Mouse (Mus musculus) heart, adult 2 months (tissue): Measurements from ENCODE around the gene Rbfox2. TPM values are rescaled to one million over a fixed set of nuclear protein-coding genes. Genes with fewer than 3 reads are reported as not detected.
A peak's percentile ranks its signal among the peaks of the same experiment; 100 is the strongest.

ENCODE experiments used
- DNase-seq, 2 experiments: peaks; one replicate each; pipeline ENCODE4 v3.0.0; 2021
- H3K27ac ChIP-seq: fragments of 200-600 bp; 2 replicates; pipeline ENCODE4 v1.8.1; 2022
- H3K27me3 ChIP-seq: fragments of 200-500 bp; 2 replicates; pipeline ENCODE4 v1.6.1; 2012; ENCODE audit warnings: mild to moderate bottlenecking, low read length, inconsistent platforms, mixed read lengths; ENCODE audit not compliant: control insufficient read depth, insufficient read depth
- H3K36me3 ChIP-seq: fragments of 200-500 bp; 2 replicates; pipeline ENCODE4 v1.6.1; 2012; ENCODE audit warnings: low read length, inconsistent platforms; ENCODE audit not compliant: control insufficient read depth, insufficient read depth
- H3K4me1 ChIP-seq: fragments of 200-500 bp; 2 replicates; pipeline ENCODE4 v1.6.1; 2011; ENCODE audit warnings: low read length; ENCODE audit not compliant: control insufficient read depth, insufficient read depth
- H3K4me3 ChIP-seq: fragments of 200-600 bp; 2 replicates; pipeline ENCODE4 v1.8.1; 2022
- H3K79me2 ChIP-seq: fragments of 200-500 bp; replicated peaks from 2 replicates; pipeline ENCODE4 v1.6.1; 2012; ENCODE audit warnings: mild to moderate bottlenecking, inconsistent platforms, low read length, moderate library complexity, mixed read lengths; ENCODE audit not compliant: control insufficient read depth, insufficient read depth
- H3K9ac ChIP-seq: fragments of 200-500 bp; 2 replicates; pipeline ENCODE4 v1.6.1; 2012; ENCODE audit warnings: low read depth, mild to moderate bottlenecking, control low read depth, inconsistent platforms, low read length, mixed read lengths
- CTCF ChIP-seq: fragments of 200-600 bp; IDR thresholded peaks from 2 replicates; pipeline ENCODE4 v1.8.1; 2022; ENCODE audit warnings: antibody characterized with exemption, mild to moderate bottlenecking, moderate library complexity
- EP300 ChIP-seq: fragments of 200-500 bp; IDR thresholded peaks from 2 replicates; pipeline ENCODE4 v1.6.1; 2011; ENCODE audit warnings: low read depth, low read length, control low read depth; ENCODE audit not compliant: insufficient read depth
- POLR2A ChIP-seq: fragments of 200-500 bp; IDR thresholded peaks from 2 replicates; pipeline ENCODE4 v1.6.1; 2011; ENCODE audit warnings: mild to moderate bottlenecking, low read depth, low read length, control low read depth; ENCODE audit not compliant: insufficient read depth
- WGBS: fragments of 180-500 bp; shearing (Covaris S2); methylation state at CpG from one replicate; pipeline ENCODE4 v1.1.7; 2018; 5-methylcytosine and 5-hydroxymethylcytosine counted together
- intact Hi-C: fragments of 180-260 bp; cut with DNase I; formaldehyde crosslinking; loops from one replicate; pipeline ENCODE4 v1.15.1; 2025
- polyA plus RNA-seq: library from polyadenylated mRNA; depleted of rRNA; stranded (reverse); fragments of >200 nt; gene quantifications from 2 replicates; pipeline ENCODE4 v1.2.3, GENCODE M21; 2012
- total RNA-seq, 2 experiments: library from RNA; stranded (reverse); gene quantifications; 2 replicates each; pipeline ENCODE4 v1.2.3; 2021

The Rbfox2 gene
- total and polyA plus RNA-seq, 3 experiments, result 86.0 to 110 (median 106) TPM

DNA sequence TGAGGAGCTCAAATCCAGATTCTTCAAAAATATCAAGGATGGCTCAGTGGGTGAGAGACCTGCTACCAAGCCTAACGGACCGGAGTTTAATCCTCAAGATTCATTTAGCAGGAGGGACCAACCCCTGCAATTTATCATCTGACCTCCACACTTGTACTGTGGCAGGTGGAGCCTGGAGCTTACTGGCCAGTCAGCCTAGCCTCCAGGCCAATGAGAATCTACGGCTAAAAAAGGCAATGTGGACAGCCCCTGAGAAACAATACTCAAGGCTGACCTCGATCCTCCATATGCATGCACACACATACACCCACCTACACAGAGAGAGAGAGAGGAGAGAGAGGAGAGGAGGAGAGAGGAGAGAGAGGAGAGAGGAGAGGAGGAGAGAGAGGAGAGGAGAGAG is 41.5 kb downstream of the Rbfox2 start:
- intact Hi-C loops, result no loop called here

DNA sequence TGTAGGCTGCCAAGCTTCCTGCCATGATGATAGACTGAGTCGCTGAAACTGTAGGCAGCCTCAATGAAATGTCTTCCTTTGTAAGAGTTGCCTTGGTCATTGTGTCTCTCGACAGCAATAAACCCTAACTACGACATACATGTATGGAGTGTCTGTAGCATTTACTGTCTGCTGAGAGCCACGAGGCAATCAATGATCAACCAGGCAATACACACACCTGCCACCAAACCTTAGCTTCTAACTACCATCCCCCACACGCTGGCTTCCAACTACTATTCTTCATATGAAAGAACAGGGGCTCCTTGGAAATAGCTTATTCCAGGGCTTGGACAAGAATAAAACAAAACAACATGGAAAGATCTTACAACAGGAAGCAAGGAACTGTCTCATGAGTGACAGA is 42.5 kb downstream of the Rbfox2 start:
- Histone ChIP-seq H3K36me3 (no peaks in the 10 kb centered on the region), H3K27me3 (no peaks in the 10 kb centered on the region), H3K9ac (no peak overlapping the region), H3K79me2 (no peaks in the 10 kb centered on the region; the same call in 1 of the 2 replicates), H3K27ac (no peak overlapping the region), H3K4me3 (no peak overlapping the region), H3K4me1 (peaks cover 4% of the 10 kb centered on the region)
- WGBS, result 94% methylated on average over 5 of the region's 5 CpGs
- intact Hi-C loops, result no loop called here
- no peak for TF ChIP-seq EP300
- no peak for TF ChIP-seq CTCF
- no peak for TF ChIP-seq POLR2A
- no peak for DNase-seq

More for the DNA sequence above, 41.5 kb downstream of the Rbfox2 start:
- no peak overlapping the region for H3K9ac ChIP-seq
- no peaks in the 10 kb centered on the region for H3K36me3 ChIP-seq
- H3K27me3 ChIP-seq, result no peaks in the 10 kb centered on the region
- H3K79me2 ChIP-seq, result no peaks in the 10 kb centered on the region; the same call in 1 of the 2 replicates
- 48% methylated on average over 4 of the region's 4 CpGs for WGBS
- TF ChIP-seq POLR2A, result no peak
- no peak for TF ChIP-seq EP300
- no peak for TF ChIP-seq CTCF
- H3K27ac ChIP-seq, result no peak overlapping the region
- DNase-seq, result no peak
- no peak overlapping the region for H3K4me3 ChIP-seq
- peaks cover 4% of the 10 kb centered on the region for H3K4me1 ChIP-seq

DNA sequence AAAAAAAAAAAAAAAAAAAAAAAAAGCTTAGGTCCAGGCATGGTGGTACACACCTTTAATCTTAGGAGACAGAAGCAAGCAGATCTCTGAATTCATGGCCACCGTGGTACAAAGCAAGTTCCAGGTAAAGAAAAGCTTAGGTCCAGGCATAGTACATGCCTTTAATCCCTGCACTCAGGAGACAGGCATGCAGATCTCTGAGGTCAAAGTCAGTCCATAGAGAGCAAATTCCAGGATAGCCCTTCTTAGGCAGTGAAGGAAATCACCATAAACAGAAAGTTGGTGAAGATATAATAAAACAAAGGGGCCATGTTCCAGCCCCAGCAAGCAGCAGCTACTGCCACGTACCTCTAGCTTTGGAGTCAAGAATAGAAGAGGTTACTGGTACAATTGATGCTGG is 44.0 kb downstream of the Rbfox2 start:
- no peaks in the 10 kb centered on the region; the same call in 1 of the 2 replicates for H3K79me2 ChIP-seq
- H3K4me3 ChIP-seq, result no peak overlapping the region
- no peak overlapping the region for H3K27ac ChIP-seq
- 95% methylated on average over 2 of the region's 2 CpGs for WGBS
- no peak for DNase-seq
- peaks cover 11% of the 10 kb centered on the region for H3K4me1 ChIP-seq
- intact Hi-C loops, result no loop called here
- no peak overlapping the region for H3K9ac ChIP-seq
- peaks cover under 1% of the 10 kb centered on the region for H3K36me3 ChIP-seq
- no peaks in the 10 kb centered on the region for H3K27me3 ChIP-seq
- TF ChIP-seq POLR2A (no peak), CTCF (no peak), EP300 (no peak)

DNA sequence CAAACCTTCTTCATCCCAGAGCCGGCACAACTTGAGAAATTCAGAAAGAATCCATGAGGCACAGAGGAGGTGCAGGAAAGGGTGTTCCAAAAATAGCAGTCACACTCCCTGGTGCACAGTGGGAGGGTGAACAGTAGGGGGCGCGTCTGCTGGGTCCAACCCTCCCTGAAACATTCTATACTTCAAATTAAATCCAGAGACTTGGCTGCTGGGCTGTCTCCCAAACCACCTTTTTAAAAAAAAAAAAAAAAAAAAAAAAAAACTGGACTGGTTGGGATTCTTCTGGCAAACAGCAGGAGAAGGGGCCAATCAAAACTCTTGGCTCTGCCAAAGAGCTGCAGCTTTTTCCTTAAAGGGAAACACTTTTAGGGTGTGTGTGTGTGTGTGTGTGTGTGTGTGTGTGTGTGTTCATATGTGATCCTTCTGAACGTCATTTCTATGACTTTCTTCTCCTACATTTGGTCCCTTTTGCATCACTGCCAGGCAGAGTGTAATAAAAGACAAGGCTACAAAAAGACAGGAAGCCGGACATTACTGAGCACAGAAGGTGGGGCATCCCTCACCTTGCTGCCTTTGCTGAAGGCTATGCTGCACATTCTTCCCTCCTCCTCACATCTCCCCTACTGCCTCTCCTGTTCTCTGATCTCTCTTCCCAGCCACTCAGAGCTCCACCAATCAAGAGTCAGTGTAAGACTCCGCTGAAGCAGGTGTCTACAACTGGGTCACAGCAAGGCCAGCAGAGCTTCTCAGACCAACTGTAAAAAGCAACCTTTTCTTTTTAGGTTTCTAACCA is 49.2 kb downstream of the Rbfox2 start:
- Histone ChIP-seq H3K4me1 (peaks cover 23% of the 10 kb centered on the region), H3K9ac (peak overlapping the region; percentile 19; the same call in 1 of the 2 replicates)

DNA sequence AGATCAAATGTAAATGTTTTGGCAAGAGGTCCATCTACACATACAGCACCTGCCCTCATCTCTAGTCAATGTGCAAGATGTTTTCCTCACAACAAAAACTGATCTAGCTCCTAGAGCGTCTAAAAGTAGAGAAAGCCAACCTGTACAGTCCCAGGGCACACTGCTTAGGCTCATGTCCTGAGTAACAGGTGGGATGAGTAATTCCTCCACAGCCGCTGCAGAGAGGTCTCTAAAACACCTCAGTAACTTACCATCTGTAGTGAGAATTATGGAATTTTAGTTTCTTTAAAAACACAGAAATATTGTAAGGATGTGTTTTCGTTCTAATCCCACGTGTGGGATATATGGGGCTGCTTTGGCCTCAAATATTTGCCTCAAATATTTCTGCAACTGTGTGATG is 50.0 kb downstream of the Rbfox2 start:
- Histone ChIP-seq H3K4me1 (peaks cover 23% of the 10 kb centered on the region), H3K4me3 (no peak overlapping the region), H3K9ac (no peak overlapping the region), H3K27ac (peak overlapping the region; percentile 47), H3K79me2 (peaks cover 3% of the 10 kb centered on the region), H3K27me3 (no peaks in the 10 kb centered on the region), H3K36me3 (peaks cover 19% of the 10 kb centered on the region)
- 77% methylated on average over 4 of the region's 4 CpGs for WGBS
- intact Hi-C loops, result loop anchor here (2.0 kb wide), 1 partner anchor 48 kb away; no protein-coding TSS in a partner anchor
- DNase-seq, result no peak
- TF ChIP-seq EP300 (no peak), POLR2A (no peak), CTCF (no peak)

More for the DNA sequence above, 49.2 kb downstream of the Rbfox2 start:
- TF ChIP-seq CTCF (peak; percentile 82), POLR2A (no peak), EP300 (0 out of 2 replicates have a peak, but pooled peaks have one; percentile 60)
- Histone ChIP-seq H3K36me3 (peaks cover 18% of the 10 kb centered on the region), H3K27me3 (no peaks in the 10 kb centered on the region), H3K27ac (peak overlapping the region; percentile 78), H3K79me2 (no peaks in the 10 kb centered on the region; the same call in none of the 2 replicates), H3K4me3 (no peak overlapping the region)
- DNase-seq, result peak; percentile 72 to 75
- 16% methylated on average over 6 of the region's 6 CpGs for WGBS
- intact Hi-C loops, result loop anchor here (2.0 kb wide), 1 partner anchor 47 kb away; no protein-coding TSS in a partner anchor

DNA sequence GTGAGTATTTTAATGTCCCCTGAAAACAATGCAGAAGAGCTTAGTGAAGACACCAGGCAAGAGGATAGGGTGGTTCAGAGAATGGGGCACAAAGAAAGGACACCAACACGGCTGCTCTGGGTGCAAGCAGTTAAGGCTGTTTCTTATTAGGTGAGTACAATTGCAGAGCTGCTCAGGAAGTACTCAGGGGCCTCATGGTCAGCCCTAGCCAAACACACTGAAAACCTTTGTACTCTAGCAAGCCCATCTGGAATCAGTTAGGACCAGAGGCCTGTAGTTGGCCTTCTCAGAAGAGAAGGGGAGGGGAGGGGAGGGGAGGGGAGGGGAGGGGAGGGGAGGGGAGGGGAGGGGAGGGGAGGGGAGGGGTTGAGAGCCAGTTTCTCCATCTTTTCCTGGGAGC is 52.2 kb downstream of the Rbfox2 start:
- TF ChIP-seq EP300 (no peak), CTCF (no peak)
- DNase-seq, result no peak
- H3K36me3 ChIP-seq, result peaks cover 20% of the 10 kb centered on the region
- 33% methylated on average over 1 of the region's 1 CpGs for WGBS
- peak overlapping the region; percentile 63 for H3K27ac ChIP-seq
- intact Hi-C loops, result no loop called here
- peaks cover 10% of the 10 kb centered on the region for H3K79me2 ChIP-seq
- no peak overlapping the region for H3K4me3 ChIP-seq
- peaks cover 27% of the 10 kb centered on the region for H3K4me1 ChIP-seq
- H3K27me3 ChIP-seq, result no peaks in the 10 kb centered on the region
- H3K9ac ChIP-seq, result no peak overlapping the region
